ENCODE assay signal across 10 mouse cellular contexts in genomic region chr7:126950647-126951615, GRCm38 (mm10). TPM values are rescaled to one million over a fixed set of nuclear protein-coding genes. Genes with fewer than 3 reads are reported as not detected.
DNase-seq lines count a peak whose midpoint lies in the region; ATAC-seq and TF ChIP-seq lines count a peak whose summit lies in the region.
"Had no signal": no experiment of that assay in that cellular context is flagged by ENCODE, and none has a peak within 500 bp of the region (broad histone marks: within the 10 kb centered on the region; RNA-seq: fewer than 3 reads in every experiment).

No protein-coding gene starts in this region.

- no peak for TF ChIP-seq CTCF in hindbrain, postnatal 0 days (IDR thresholded peaks at IDR 0.05; ENCODE audit: low read depth)

- peak overlapping the region; percentile 89; the same call in 1 of the 2 replicates for H3K4me2 ChIP-seq in kidney, embryonic 14.5 days (replicated peaks; ENCODE audit: low read depth, low read length)
- H3K4me2 ChIP-seq in hindbrain, postnatal 0 days (ENCODE audit: low read depth, low read length), result peak overlapping the region; percentile 88
- H3K4me2 ChIP-seq in neural tube, embryonic 15.5 days, result peak overlapping the region; percentile 98

- DNase-seq in kidney, adult 9 months, result no peak
- peak; percentile 64 to 78 for DNase-seq in cerebellum, postnatal 14 days
- DNase-seq in hindbrain, postnatal 0 days (ENCODE audit: low spot score), result peak; percentile 64
- DNase-seq in adrenal gland, postnatal 36 days, result no peak
- no peak for DNase-seq in urinary bladder, postnatal 4 days (ENCODE audit: low spot score in 2 of 2)

- H3K27ac ChIP-seq in kidney, embryonic 14.5 days (ENCODE audit: low read depth, low read length), result no peak overlapping the region
- H3K27ac ChIP-seq in hindbrain, postnatal 0 days, result peak overlapping the region; percentile 87
- H3K27ac ChIP-seq in neural tube, embryonic 15.5 days (replicated peaks), result peak overlapping the region; percentile 96

- H3K4me1 ChIP-seq in kidney, embryonic 14.5 days (ENCODE audit: control insufficient read depth, insufficient read depth, low read length), result peaks cover 3% of the 10 kb centered on the region; the same call in 1 of the 2 replicates
- H3K4me1 ChIP-seq in hindbrain, postnatal 0 days (ENCODE audit: insufficient read depth, low read length), result peaks cover 14% of the 10 kb centered on the region
- H3K4me1 ChIP-seq in neural tube, embryonic 15.5 days, result peaks cover 71% of the 10 kb centered on the region

- no peaks in the 10 kb centered on the region for H3K9me3 ChIP-seq in kidney, embryonic 14.5 days (ENCODE audit: control insufficient read depth, low read length)
- H3K9me3 ChIP-seq in hindbrain, postnatal 0 days (ENCODE audit: low read length), result no peaks in the 10 kb centered on the region
- no peaks in the 10 kb centered on the region for H3K9me3 ChIP-seq in neural tube, embryonic 15.5 days (replicated peaks)
- H3K9me3 ChIP-seq: G1E had no signal

- H3K9ac ChIP-seq in kidney, embryonic 14.5 days (ENCODE audit: low read depth, low read length), result no peak overlapping the region
- H3K9ac ChIP-seq in hindbrain, postnatal 0 days (replicated peaks; ENCODE audit: low read length), result peak overlapping the region; percentile 56
- H3K9ac ChIP-seq in neural tube, embryonic 15.5 days (replicated peaks), result peak overlapping the region; percentile 73

- no peak for ATAC-seq in kidney, embryonic 14.5 days (ENCODE audit: low FRiP score, low TSS enrichment)
- ATAC-seq in hindbrain, postnatal 0 days, result 0 out of 2 replicates have a peak, but pooled peaks have one; percentile 1
- ATAC-seq in neural tube, embryonic 15.5 days (ENCODE audit: low FRiP score), result peak; percentile 18
- ATAC-seq in monocyte, adult 5-6 weeks (replicated peaks; ENCODE audit: insufficient number of reproducible peaks, low FRiP score, low TSS enrichment, poor library complexity, severe bottlenecking), result no peak

- peaks cover 22% of the 10 kb centered on the region for H3K27me3 ChIP-seq in kidney, embryonic 14.5 days (ENCODE audit: control insufficient read depth, insufficient read depth, low read length)
- H3K27me3 ChIP-seq in hindbrain, postnatal 0 days (ENCODE audit: insufficient read depth, low read length), result no peaks in the 10 kb centered on the region
- H3K27me3 ChIP-seq in neural tube, embryonic 15.5 days (replicated peaks), result no peaks in the 10 kb centered on the region

- peak overlapping the region; percentile 48; the same call in 1 of the 2 replicates for H3K4me3 ChIP-seq in kidney, embryonic 14.5 days (ENCODE audit: low read length)
- peak overlapping the region; percentile 52 for H3K4me3 ChIP-seq in hindbrain, postnatal 0 days (ENCODE audit: low read length)
- peak overlapping the region; percentile 67 for H3K4me3 ChIP-seq in neural tube, embryonic 15.5 days (replicated peaks)

- 3% methylated on average over 26 of the region's 26 CpGs for WGBS in kidney, embryonic 14.5 days
- 4% methylated on average over 26 of the region's 26 CpGs for WGBS in hindbrain, postnatal 0 days
- WGBS in neural tube, embryonic 15.5 days, result 5% methylated on average over 26 of the region's 26 CpGs

- H3K36me3 ChIP-seq in kidney, embryonic 14.5 days (ENCODE audit: control insufficient read depth, insufficient read depth, low read length), result no peaks in the 10 kb centered on the region
- H3K36me3 ChIP-seq in hindbrain, postnatal 0 days (ENCODE audit: insufficient read depth, low read length), result peaks cover 6% of the 10 kb centered on the region; the same call in 1 of the 2 replicates
- H3K36me3 ChIP-seq in neural tube, embryonic 15.5 days, result peaks cover 22% of the 10 kb centered on the region

RNA-seq across cellular contexts. Expression of gene Sez6l2, which starts 0.6 kb away (rescaled TPM):
- polyA plus RNA-seq in kidney, embryonic 14.5 days (2014; fragmentation: Nextera tagmentation; extraction: Ambion mirVana), result 1.1 and 1.7 TPM in 2 replicates
- 253 and 282 TPM in 2 replicates for total RNA-seq in hindbrain, postnatal 0 days (2014; rRNA removed)
- 58.8 and 66.5 TPM in 2 replicates for polyA plus RNA-seq in hindbrain, postnatal 0 days (2015; fragmentation: Nextera tagmentation; extraction: Ambion mirVana)
- 51.6 and 56.9 TPM in 2 replicates for polyA plus RNA-seq in neural tube, embryonic 15.5 days (2015; fragmentation: Nextera tagmentation; extraction: Ambion mirVana)
- total RNA-seq in monocyte, adult 5-6 weeks (2017), result 0.64 to 3.6 TPM (median 1.3 TPM) in 3 replicates
- total RNA-seq in adrenal gland, postnatal 36 days (2021), result 100 to 1,000 TPM in 1 of 2 experiments, 10 to 100 TPM in 1; 47.1 to 108 TPM

RNA-seq across cellular contexts. Expression of gene Asphd1, which starts 1.5 kb away (rescaled TPM):
- 0.16 and 0.34 TPM in 2 replicates for polyA plus RNA-seq in kidney, embryonic 14.5 days (2014; fragmentation: Nextera tagmentation; extraction: Ambion mirVana)
- 35.7 and 58.1 TPM in 2 replicates for total RNA-seq in hindbrain, postnatal 0 days (2014; rRNA removed)
- polyA plus RNA-seq in hindbrain, postnatal 0 days (2015; fragmentation: Nextera tagmentation; extraction: Ambion mirVana), result 15.9 and 16.0 TPM in 2 replicates
- polyA plus RNA-seq in neural tube, embryonic 15.5 days (2015; fragmentation: Nextera tagmentation; extraction: Ambion mirVana), result 8.9 and 11.7 TPM in 2 replicates
- total RNA-seq in monocyte, adult 5-6 weeks (2017), result not detected in 3 replicates
- 1 to 10 TPM; 1.6 to 2.4 TPM for total RNA-seq in adrenal gland, postnatal 36 days (2021)
- total RNA-seq: G1E; liver, adult 2 months had no signal
- polyA plus RNA-seq: G1E; liver, adult 2 months had no signal

RNA-seq across cellular contexts. Expression of gene Kctd13, which starts 22.3 kb away (rescaled TPM):
- polyA plus RNA-seq in kidney, embryonic 14.5 days (2014; fragmentation: Nextera tagmentation; extraction: Ambion mirVana), result 13.1 and 19.4 TPM in 2 replicates
- total RNA-seq in hindbrain, postnatal 0 days (2014; rRNA removed), result 113 and 128 TPM in 2 replicates
- polyA plus RNA-seq in hindbrain, postnatal 0 days (2015; fragmentation: Nextera tagmentation; extraction: Ambion mirVana), result 124 and 129 TPM in 2 replicates
- polyA plus RNA-seq in neural tube, embryonic 15.5 days (2015; fragmentation: Nextera tagmentation; extraction: Ambion mirVana), result 102 and 121 TPM in 2 replicates
- 7.9 to 31.1 TPM (median 16.9 TPM) in 3 replicates for total RNA-seq in monocyte, adult 5-6 weeks (2017)
- total RNA-seq in adrenal gland, postnatal 36 days (2021), result 10 to 100 TPM; 23.7 to 31.9 TPM

RNA-seq across cellular contexts. Expression of gene Cdipt, which starts 24.8 kb away (rescaled TPM):
- polyA plus RNA-seq in kidney, embryonic 14.5 days (2014; fragmentation: Nextera tagmentation; extraction: Ambion mirVana), result 77.4 and 89.1 TPM in 2 replicates
- total RNA-seq in hindbrain, postnatal 0 days (2014; rRNA removed), result 203 and 240 TPM in 2 replicates
- polyA plus RNA-seq in hindbrain, postnatal 0 days (2015; fragmentation: Nextera tagmentation; extraction: Ambion mirVana), result 146 and 150 TPM in 2 replicates
- polyA plus RNA-seq in neural tube, embryonic 15.5 days (2015; fragmentation: Nextera tagmentation; extraction: Ambion mirVana), result 139 and 145 TPM in 2 replicates
- total RNA-seq in monocyte, adult 5-6 weeks (2017), result 43.2 to 53.6 TPM (median 43.9 TPM) in 3 replicates
- total RNA-seq in adrenal gland, postnatal 36 days (2021), result 10 to 100 TPM; 85.1 to 93.1 TPM

RNA-seq across cellular contexts. Expression of gene Cdiptos, which starts 25.0 kb away (rescaled TPM):
- 1.3 and 2.5 TPM in 2 replicates for polyA plus RNA-seq in kidney, embryonic 14.5 days (2014; fragmentation: Nextera tagmentation; extraction: Ambion mirVana)
- 0.31 TPM in 1 of 2 replicates, not detected in the other for total RNA-seq in hindbrain, postnatal 0 days (2014; rRNA removed)
- polyA plus RNA-seq in hindbrain, postnatal 0 days (2015; fragmentation: Nextera tagmentation; extraction: Ambion mirVana), result 0.95 and 1.4 TPM in 2 replicates
- 0.82 and 1.0 TPM in 2 replicates for polyA plus RNA-seq in neural tube, embryonic 15.5 days (2015; fragmentation: Nextera tagmentation; extraction: Ambion mirVana)
- total RNA-seq in monocyte, adult 5-6 weeks (2017), result 2.8 to 9.8 TPM (median 5.5 TPM) in 3 replicates
- under 1 TPM; 0.60 to 0.69 TPM for total RNA-seq in adrenal gland, postnatal 36 days (2021)

Comparison
In these comparisons a context has a peak if more than half of its experiments do, and no peak if none do; other contexts are left out.
1. ATAC-seq: peak in hindbrain, postnatal 0 days (single experiment) and neural tube, embryonic 15.5 days (single experiment); none in kidney, embryonic 14.5 days (single experiment) and monocyte, adult 5-6 weeks (single experiment).
2. DNase-seq: peak in cerebellum, postnatal 14 days (2 of 2) and hindbrain, postnatal 0 days (single experiment); none in kidney, adult 9 months (single experiment), adrenal gland, postnatal 36 days (0 of 2) and urinary bladder, postnatal 4 days (0 of 2).
3. RNA of gene Sez6l2, which starts 0.6 kb away (total RNA-seq): 253 to 282 TPM in hindbrain, postnatal 0 days and 47.1 to 108 TPM in adrenal gland, postnatal 36 days; 0.64 to 3.6 TPM in monocyte, adult 5-6 weeks; every median in the first group is over 10 times any median in the second.
4. RNA of gene Asphd1, which starts 1.5 kb away (total RNA-seq): 35.7 to 58.1 TPM in hindbrain, postnatal 0 days; 1.6 to 2.4 TPM in adrenal gland, postnatal 36 days and not detected in monocyte, adult 5-6 weeks; every median in the first group is over 10 times any median in the second.
5. Peak in every context shown above with its lines, with median percentiles within 50 percentile points of each other: H3K4me2 ChIP-seq and H3K4me3 ChIP-seq.